Mouse (Mus musculus): ENCODE results near the gene 9230102O04Rik. TPM values are rescaled to one million over a fixed set of nuclear protein-coding genes. Genes with fewer than 3 reads are reported as not detected.

9230102O04Rik gene
- polyA plus RNA-seq, 1 experiment from 2014 or later: not detected

GRCm38 (mm10) chr2:9867092-9867825 is 22.1 kb downstream of the 9230102O04Rik start:
- Histone ChIP-seq H3K9me3 (ENCODE audit: control insufficient read depth) (no peaks in the 10 kb centered on the region), H3K9ac (ENCODE audit: low read depth, low read length) (no peak overlapping the region), H3K36me3 (ENCODE audit: control insufficient read depth, insufficient read depth) (no peaks in the 10 kb centered on the region), H3K27me3 (replicated peaks; ENCODE audit: control insufficient read depth, insufficient read depth, low read length) (0 out of 2 replicates have a peak, but pooled peaks cover 5% of the 10 kb centered on the region), H3K4me1 (replicated peaks; ENCODE audit: control insufficient read depth, insufficient read depth, low read length) (no peaks in the 10 kb centered on the region), H3K27ac (ENCODE audit: low read depth, low read length) (no peak overlapping the region), H3K4me3 (ENCODE audit: low read depth, low read length) (no peak overlapping the region), H3K4me2 (replicated peaks; ENCODE audit: low read depth) (no peak overlapping the region)
- no peak for ATAC-seq
- WGBS: 66% methylated on average over 12 of the region's 12 CpGs
- no peak for TF ChIP-seq CTCF (IDR thresholded peaks at IDR 0.05; ENCODE audit: low read depth)

GRCm38 (mm10) chr2:9860698-9861097 is 28.6 kb downstream of the 9230102O04Rik start:
- Histone ChIP-seq H3K27me3 (replicated peaks; ENCODE audit: control insufficient read depth, insufficient read depth, low read length) (no peaks in the 10 kb centered on the region), H3K9me3 (ENCODE audit: control insufficient read depth) (no peaks in the 10 kb centered on the region), H3K27ac (ENCODE audit: low read depth, low read length) (no peak overlapping the region), H3K4me3 (ENCODE audit: low read depth, low read length) (no peak overlapping the region), H3K9ac (ENCODE audit: low read depth, low read length) (no peak overlapping the region), H3K36me3 (ENCODE audit: control insufficient read depth, insufficient read depth) (no peaks in the 10 kb centered on the region), H3K4me2 (replicated peaks; ENCODE audit: low read depth) (no peak overlapping the region), H3K4me1 (replicated peaks; ENCODE audit: control insufficient read depth, insufficient read depth, low read length) (no peaks in the 10 kb centered on the region)
- no peak for TF ChIP-seq CTCF (IDR thresholded peaks at IDR 0.05; ENCODE audit: low read depth)
- WGBS: 81% methylated on average over 5 of the region's 5 CpGs
- ATAC-seq: no peak

GRCm38 (mm10) chr2:9855861-9856260 is 33.5 kb downstream of the 9230102O04Rik start:
- no peak for TF ChIP-seq CTCF (IDR thresholded peaks at IDR 0.05; ENCODE audit: low read depth)
- Histone ChIP-seq H3K36me3 (ENCODE audit: control insufficient read depth, insufficient read depth) (no peaks in the 10 kb centered on the region), H3K9me3 (ENCODE audit: control insufficient read depth) (no peaks in the 10 kb centered on the region), H3K4me1 (replicated peaks; ENCODE audit: control insufficient read depth, insufficient read depth, low read length) (no peaks in the 10 kb centered on the region), H3K4me3 (ENCODE audit: low read depth, low read length) (no peak overlapping the region), H3K27me3 (replicated peaks; ENCODE audit: control insufficient read depth, insufficient read depth, low read length) (no peaks in the 10 kb centered on the region), H3K9ac (ENCODE audit: low read depth, low read length) (no peak overlapping the region), H3K4me2 (replicated peaks; ENCODE audit: low read depth) (no peak overlapping the region), H3K27ac (ENCODE audit: low read depth, low read length) (no peak overlapping the region)
- WGBS: 53% methylated on average over 4 of the region's 4 CpGs
- ATAC-seq: no peak

GRCm38 (mm10) chr2:9852851-9853576 is 36.3 kb downstream of the 9230102O04Rik start:
- H3K27ac ChIP-seq (ENCODE audit: low read depth, low read length): no peak overlapping the region
- no peaks in the 10 kb centered on the region for H3K9me3 ChIP-seq (ENCODE audit: control insufficient read depth)
- H3K9ac ChIP-seq (ENCODE audit: low read depth, low read length): no peak overlapping the region
- H3K36me3 ChIP-seq (ENCODE audit: control insufficient read depth, insufficient read depth): no peaks in the 10 kb centered on the region
- no peaks in the 10 kb centered on the region for H3K27me3 ChIP-seq (replicated peaks; ENCODE audit: control insufficient read depth, insufficient read depth, low read length)
- WGBS: 38% methylated on average over 13 of the region's 13 CpGs
- H3K4me2 ChIP-seq (replicated peaks; ENCODE audit: low read depth): no peak overlapping the region
- H3K4me3 ChIP-seq (ENCODE audit: low read depth, low read length): no peak overlapping the region
- no peak for TF ChIP-seq CTCF (IDR thresholded peaks at IDR 0.05; ENCODE audit: low read depth)
- ATAC-seq: no peak
- H3K4me1 ChIP-seq (replicated peaks; ENCODE audit: control insufficient read depth, insufficient read depth, low read length): no peaks in the 10 kb centered on the region

- H3K27me3 ChIP-seq (replicated peaks; ENCODE audit: control insufficient read depth, insufficient read depth, low read length): no peaks in the 10 kb centered on the region
- H3K9me3 ChIP-seq (ENCODE audit: control insufficient read depth): no peaks in the 10 kb centered on the region
- WGBS: 65% methylated on average over 7 of the region's 7 CpGs
- H3K27ac ChIP-seq (ENCODE audit: low read depth, low read length): no peak overlapping the region
- no peak overlapping the region for H3K4me2 ChIP-seq (replicated peaks; ENCODE audit: low read depth)
- no peak for TF ChIP-seq CTCF (IDR thresholded peaks at IDR 0.05; ENCODE audit: low read depth)
- H3K4me3 ChIP-seq (ENCODE audit: low read depth, low read length): no peak overlapping the region
- no peaks in the 10 kb centered on the region for H3K4me1 ChIP-seq (replicated peaks; ENCODE audit: control insufficient read depth, insufficient read depth, low read length)
- H3K36me3 ChIP-seq (ENCODE audit: control insufficient read depth, insufficient read depth): no peaks in the 10 kb centered on the region
- no peak overlapping the region for H3K9ac ChIP-seq (ENCODE audit: low read depth, low read length)
- no peak for ATAC-seq
These were observed 54.1 kb downstream of the 9230102O04Rik start for GRCm38 (mm10) chr2:9835195-9835594.

GRCm38 (mm10) chr2:9833712-9834111 is 55.6 kb downstream of the 9230102O04Rik start:
- Histone ChIP-seq H3K9me3 (ENCODE audit: control insufficient read depth) (no peaks in the 10 kb centered on the region), H3K27ac (ENCODE audit: low read depth, low read length) (no peak overlapping the region), H3K9ac (ENCODE audit: low read depth, low read length) (no peak overlapping the region), H3K36me3 (ENCODE audit: control insufficient read depth, insufficient read depth) (no peaks in the 10 kb centered on the region), H3K27me3 (replicated peaks; ENCODE audit: control insufficient read depth, insufficient read depth, low read length) (no peaks in the 10 kb centered on the region), H3K4me1 (replicated peaks; ENCODE audit: control insufficient read depth, insufficient read depth, low read length) (no peaks in the 10 kb centered on the region), H3K4me2 (replicated peaks; ENCODE audit: low read depth) (no peak overlapping the region), H3K4me3 (ENCODE audit: low read depth, low read length) (no peak overlapping the region)
- 77% methylated on average over 7 of the region's 7 CpGs for WGBS
- no peak for TF ChIP-seq CTCF (IDR thresholded peaks at IDR 0.05; ENCODE audit: low read depth)
- ATAC-seq: no peak

Other genes with a start within 250 kb of the 9230102O04Rik start
- not detected in 2 replicates for gene 4930412O13Rik, start 8.3 kb downstream of the 9230102O04Rik start, polyA plus RNA-seq (2015; fragmentation: Nextera tagmentation; extraction: Ambion mirVana)
- 0.59 and 0.61 TPM in 2 replicates for gene Gata3, start 494 bp upstream of the 9230102O04Rik start, polyA plus RNA-seq (2015; fragmentation: Nextera tagmentation; extraction: Ambion mirVana)
- 5.1 and 5.8 TPM in 2 replicates for gene Taf3, start 159.1 kb upstream of the 9230102O04Rik start, polyA plus RNA-seq (2015; fragmentation: Nextera tagmentation; extraction: Ambion mirVana)
- gene Atp5c1, start 191.0 kb upstream of the 9230102O04Rik start, polyA plus RNA-seq (2015; fragmentation: Nextera tagmentation; extraction: Ambion mirVana): 970 and 993 TPM in 2 replicates
- 18.3 and 21.0 TPM in 2 replicates for gene Kin, start 191.1 kb upstream of the 9230102O04Rik start, polyA plus RNA-seq (2015; fragmentation: Nextera tagmentation; extraction: Ambion mirVana)
- 0.10 and 0.37 TPM in 2 replicates for gene Itih2, start 241.9 kb upstream of the 9230102O04Rik start, polyA plus RNA-seq (2015; fragmentation: Nextera tagmentation; extraction: Ambion mirVana)

Data from intestine, postnatal 0 days (tissue).